Mouse (Mus musculus): ENCODE measurements around the gene Zbtb34. TPM values are rescaled to one million over a fixed set of nuclear protein-coding genes. Genes with fewer than 3 reads are reported as not detected.

Zbtb34 gene
- total RNA-seq (2015) = 22.7 and 24.6 TPM in 2 replicates
- total RNA-seq (2017) = 8.4 and 11.4 TPM in 2 replicates

DNA sequence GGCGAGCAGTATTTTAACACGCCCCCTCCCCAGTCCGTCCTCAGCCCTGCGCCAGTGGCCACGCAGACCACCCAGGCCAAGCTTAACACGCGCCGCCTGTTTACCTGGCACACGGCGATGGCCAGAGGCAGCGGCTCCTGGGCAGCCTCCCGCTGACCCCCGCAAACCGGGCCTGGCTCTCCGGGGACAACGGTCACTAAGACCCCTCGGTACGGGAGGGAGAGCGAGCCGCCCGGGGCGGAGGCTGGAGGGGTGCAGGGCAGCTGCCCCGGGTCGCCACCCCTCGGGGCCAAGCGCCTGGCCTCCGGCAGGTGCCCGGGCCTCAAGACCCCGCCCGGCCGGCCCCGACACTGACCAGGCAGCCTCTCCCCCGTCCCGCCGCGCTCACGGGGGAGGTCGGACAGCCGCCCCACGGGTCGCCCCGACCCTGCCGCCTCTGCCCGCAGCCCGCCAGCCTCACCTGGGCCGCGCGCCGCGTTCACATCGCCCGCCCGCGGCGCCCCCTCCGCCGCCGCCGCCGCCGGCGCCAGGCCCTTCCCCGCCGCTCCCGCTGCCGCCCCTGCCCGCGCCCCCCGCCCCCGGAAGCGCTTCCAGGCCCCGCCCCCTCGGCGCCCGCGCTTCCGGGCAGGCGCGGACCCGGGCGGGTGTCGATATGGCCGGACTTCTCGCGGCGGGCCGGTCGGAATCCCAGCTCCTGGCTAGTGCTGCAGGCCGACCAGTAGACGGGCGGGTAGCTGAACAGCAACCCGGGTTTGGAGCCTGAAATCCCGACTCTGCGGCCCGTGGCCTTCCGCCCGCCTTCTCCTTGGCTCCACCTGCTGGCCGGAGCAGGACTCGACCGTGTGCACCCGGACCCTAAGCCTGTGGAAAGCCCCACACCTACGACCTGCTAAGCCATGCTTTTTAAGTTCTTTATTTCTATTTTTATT, at the start of gene Zbtb34:
TSS of gene Zbtb34 (minus strand) at position 554 of the 929 bp plus-strand sequence.
- ATAC-seq (replicated peaks; ENCODE audit: poor library complexity) = peak; percentile 70

- no peak for ATAC-seq (replicated peaks; ENCODE audit: poor library complexity)
These were observed 47.0 kb upstream of the Zbtb34 start for GRCm38 (mm10) chr2:33477961-33478755.

GRCm38 (mm10) chr2:33475961-33476360, 44.8 kb upstream of the Zbtb34 start:
- no peak for ATAC-seq (replicated peaks; ENCODE audit: poor library complexity)

DNA sequence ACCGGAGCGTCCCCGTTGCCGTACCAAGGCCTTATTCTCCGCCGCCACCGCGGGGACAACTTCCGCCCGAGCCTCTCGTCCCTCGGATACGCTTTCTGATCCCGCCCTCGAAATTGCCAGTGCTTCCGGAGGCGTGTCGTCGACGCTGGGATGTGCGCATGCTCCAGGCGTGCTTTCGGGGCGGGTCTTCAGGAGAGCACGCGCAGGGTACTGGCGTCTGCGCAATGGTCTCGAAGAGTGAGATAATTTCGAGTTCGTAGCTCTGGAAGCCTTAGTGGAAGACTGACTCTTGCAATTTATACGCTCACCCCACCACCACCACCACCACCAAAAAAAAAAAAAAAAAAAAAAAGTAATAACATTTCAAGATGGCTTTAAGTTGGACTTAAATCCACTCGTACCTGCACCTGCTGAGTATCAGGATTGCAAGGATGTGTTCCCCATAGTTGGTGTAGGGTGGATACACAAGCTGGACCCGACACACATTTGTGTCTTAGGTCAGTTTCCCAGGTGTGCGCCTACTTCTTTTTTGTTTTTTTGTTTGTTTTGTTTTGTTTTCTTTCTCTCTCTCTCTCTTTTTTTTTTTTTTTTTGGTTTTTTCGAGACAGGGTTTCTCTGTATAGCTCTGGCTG, 37.5 kb upstream of the Zbtb34 start, which contains the start of gene Zbtb43:
TSS of gene Zbtb43 (minus strand) at position 94 of the 632 bp plus-strand sequence.
- ATAC-seq (replicated peaks; ENCODE audit: poor library complexity) = peak; percentile 98

DNA sequence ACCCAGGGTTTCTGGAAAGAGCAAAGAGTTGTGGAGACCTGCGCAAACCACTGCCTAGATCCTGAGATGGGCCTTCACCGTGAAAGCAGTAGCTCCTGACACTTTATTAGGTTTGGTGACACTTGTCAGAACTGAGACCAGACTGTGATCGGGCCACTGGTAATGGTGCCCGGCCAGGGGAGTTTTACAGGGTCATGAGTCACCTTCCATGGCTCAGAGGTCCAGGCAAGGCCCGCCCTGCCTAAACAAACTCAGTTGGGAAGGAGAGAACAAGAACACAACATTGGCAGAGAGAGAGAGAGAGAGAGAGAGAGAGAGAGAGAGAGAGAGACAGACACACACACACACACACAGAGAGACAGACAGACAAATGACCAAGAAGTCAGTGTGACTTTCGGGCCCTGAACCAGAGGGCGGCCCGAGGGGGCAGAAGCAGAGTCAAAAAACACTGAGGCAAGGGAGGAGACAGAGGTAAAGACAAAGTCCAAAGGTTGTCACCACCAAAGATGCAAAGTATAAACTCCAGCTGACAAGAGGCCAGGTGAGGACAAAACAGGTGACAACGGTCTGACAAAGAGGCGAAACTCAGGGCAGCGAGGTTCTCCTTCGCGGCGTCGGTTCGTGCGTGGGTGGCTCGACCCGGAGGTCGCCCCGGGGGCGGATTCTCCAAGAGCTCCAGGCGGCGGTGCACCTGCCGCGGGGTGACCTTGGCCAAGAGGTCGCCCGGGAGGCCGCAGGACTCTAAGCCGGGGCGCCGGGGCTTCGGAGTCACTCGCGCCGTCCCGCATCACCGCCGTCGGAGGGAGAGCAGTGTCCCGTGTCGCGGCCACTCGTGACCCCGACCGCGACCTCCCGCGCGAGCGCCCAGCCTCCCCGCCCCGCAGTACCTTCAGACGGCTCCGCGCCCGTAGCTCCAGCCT, 36.7 kb upstream of the Zbtb34 start:
- no peak; the same call in 1 of the 2 replicates for ATAC-seq (replicated peaks; ENCODE audit: poor library complexity)

DNA sequence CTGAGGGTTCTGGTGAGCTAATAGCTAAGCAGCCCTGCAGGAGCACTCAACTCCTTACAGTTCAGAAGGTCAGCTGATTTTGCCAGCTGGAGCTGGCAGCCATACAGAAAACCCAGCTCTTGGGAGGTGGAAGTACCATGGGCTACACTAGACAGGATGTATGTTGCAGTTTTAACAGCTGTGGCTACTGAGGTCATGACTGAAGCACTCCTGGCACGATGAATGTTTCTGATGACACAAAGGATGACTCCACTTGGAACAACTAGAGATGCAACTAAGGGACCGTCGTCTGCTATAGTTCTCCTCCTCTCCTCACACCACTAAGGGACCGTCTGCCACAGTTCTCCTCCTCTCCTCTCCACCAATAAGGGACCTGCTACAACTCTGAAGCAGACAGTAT, 34.8 kb upstream of the Zbtb34 start:
- no peak for ATAC-seq (replicated peaks; ENCODE audit: poor library complexity)

DNA sequence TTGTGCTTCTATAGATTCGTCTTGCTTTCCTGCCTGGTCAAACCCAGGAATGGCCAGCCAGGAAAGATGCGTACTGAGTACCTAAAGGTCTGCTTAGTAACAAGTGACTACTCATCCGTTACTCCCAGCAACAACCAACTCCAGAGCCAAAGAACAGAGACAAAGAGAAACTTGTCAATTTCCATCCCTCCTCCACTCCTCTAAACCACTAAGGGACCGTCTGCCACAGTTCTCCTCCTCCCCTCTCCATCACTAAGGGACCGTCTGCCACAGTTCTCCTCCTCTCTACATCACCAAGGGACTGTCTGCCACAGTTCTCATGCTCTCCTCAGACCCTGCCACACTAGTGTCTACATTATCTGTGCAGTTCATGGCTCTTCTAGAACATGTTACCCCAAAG, 34.1 kb upstream of the Zbtb34 start:
- no peak for ATAC-seq (replicated peaks; ENCODE audit: poor library complexity)

DNA sequence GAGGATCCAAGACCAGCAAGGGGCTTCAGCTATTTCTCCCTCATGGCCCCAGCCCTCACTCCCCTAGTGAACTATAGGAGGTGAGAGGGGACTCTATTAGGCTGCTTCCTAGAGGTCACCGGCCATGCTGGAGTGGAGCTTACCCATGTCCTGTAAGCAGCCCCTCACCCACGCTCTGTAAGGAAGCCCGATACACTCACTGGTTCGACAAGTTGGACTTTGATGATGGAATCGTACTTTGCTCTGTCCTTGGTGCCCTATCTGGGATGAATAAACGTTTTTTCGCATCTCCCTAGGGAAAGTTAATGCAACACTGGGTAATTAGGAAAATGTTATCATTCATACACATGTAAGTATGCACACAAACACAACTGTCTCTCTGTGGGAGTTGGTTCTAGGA, 30.9 kb upstream of the Zbtb34 start:
- no peak for ATAC-seq (replicated peaks; ENCODE audit: poor library complexity)

GRCm38 (mm10) chr2:33461066-33461465, 29.9 kb upstream of the Zbtb34 start:
- no peak for ATAC-seq (replicated peaks; ENCODE audit: poor library complexity)

DNA sequence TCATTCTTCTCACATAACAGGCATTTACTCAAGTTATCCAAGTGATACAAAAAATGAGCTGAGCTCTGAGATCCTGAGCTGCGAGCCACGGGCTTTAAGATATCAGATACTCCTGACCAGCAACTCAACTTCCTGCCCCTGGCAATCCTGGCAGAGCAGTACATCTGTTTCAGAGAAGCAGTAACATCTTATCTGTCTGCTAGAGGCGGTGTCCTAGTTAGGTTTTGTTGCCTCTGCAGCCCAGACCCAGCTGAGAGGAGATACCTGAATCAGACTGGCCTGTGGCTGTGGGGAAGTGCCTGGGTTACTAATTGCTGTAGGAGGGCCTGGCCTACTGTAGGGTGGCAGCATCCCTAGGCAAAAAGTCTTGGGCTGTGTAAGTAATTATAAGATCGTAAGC, 28.5 kb upstream of the Zbtb34 start:
- peak; percentile 82 for ATAC-seq (replicated peaks; ENCODE audit: poor library complexity)

GRCm38 (mm10) chr2:33456696-33457095, 25.6 kb upstream of the Zbtb34 start:
- ATAC-seq (replicated peaks; ENCODE audit: poor library complexity) = no peak

- ATAC-seq (replicated peaks; ENCODE audit: poor library complexity) = no peak
These were observed 25.1 kb upstream of the Zbtb34 start for GRCm38 (mm10) chr2:33456242-33456641.

GRCm38 (mm10) chr2:33455350-33455749, 24.2 kb upstream of the Zbtb34 start:
- no peak for ATAC-seq (replicated peaks; ENCODE audit: poor library complexity)

GRCm38 (mm10) chr2:33454816-33455215, 23.7 kb upstream of the Zbtb34 start:
- ATAC-seq (replicated peaks; ENCODE audit: poor library complexity) = no peak

DNA sequence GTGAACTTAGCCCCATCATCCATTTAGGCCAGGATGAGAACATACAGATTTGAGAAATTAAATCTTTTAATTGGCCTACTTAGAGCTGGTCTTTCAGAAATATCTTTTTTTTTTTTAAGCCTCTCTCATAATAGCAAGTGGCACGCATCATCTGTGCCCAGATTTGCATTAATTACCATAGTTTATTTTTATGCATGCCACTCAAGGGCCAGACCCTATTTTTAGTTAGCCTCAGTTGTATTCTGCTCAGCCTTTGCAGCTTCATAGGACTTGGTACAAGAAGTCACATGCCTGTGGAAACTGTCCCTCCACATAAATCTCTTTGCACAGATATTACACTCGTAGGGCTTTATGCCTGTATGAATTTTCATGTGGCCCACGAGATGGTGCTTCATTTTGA, 22.4 kb upstream of the Zbtb34 start:
- no peak for ATAC-seq (replicated peaks; ENCODE audit: poor library complexity)

DNA sequence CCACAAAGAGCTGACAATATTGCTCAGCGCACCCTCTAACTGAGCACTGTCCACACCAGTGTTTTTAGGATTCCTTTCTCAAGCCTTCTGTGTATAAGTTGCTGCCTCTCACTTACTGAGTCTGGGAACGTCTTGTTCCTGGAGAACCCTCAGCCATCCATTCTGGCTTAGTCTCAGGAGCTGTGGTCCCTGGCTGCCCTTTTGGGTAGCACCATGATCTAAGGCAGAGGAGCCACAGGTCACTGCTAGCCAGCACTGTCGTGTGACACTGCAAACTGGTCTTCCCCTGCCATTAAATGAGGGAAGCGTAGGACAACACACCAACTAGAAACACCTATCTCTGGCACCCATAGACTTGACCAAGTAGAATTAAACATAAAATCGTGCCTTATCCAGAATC, 21.6 kb upstream of the Zbtb34 start:
- ATAC-seq (replicated peaks; ENCODE audit: poor library complexity) = no peak

- peak; percentile 74; the same call in 1 of the 2 replicates for ATAC-seq (replicated peaks; ENCODE audit: poor library complexity)
These were observed 21.0 kb upstream of the Zbtb34 start for GRCm38 (mm10) chr2:33452140-33452539.

GRCm38 (mm10) chr2:33451038-33451978, 20.2 kb upstream of the Zbtb34 start:
- no peak for ATAC-seq (replicated peaks; ENCODE audit: poor library complexity)

All from megakaryocyte progenitor cell, adult 5-6 weeks (primary cell).